Mouse (Mus musculus) urinary bladder, postnatal 25 days (tissue): ENCODE measurements around the gene Ptprh.

Experiments
- DNase-seq: peaks from one replicate; pipeline ENCODE4 v3.0.0; 2022; ENCODE audit warnings: low spot score

The Ptprh gene

GRCm38 (mm10) chr7:4523205-4524130 is 80.4 kb downstream of the Ptprh start:
- no peak for DNase-seq

GRCm38 (mm10) chr7:4522292-4522691 is 81.5 kb downstream of the Ptprh start:
- no peak for DNase-seq

DNA sequence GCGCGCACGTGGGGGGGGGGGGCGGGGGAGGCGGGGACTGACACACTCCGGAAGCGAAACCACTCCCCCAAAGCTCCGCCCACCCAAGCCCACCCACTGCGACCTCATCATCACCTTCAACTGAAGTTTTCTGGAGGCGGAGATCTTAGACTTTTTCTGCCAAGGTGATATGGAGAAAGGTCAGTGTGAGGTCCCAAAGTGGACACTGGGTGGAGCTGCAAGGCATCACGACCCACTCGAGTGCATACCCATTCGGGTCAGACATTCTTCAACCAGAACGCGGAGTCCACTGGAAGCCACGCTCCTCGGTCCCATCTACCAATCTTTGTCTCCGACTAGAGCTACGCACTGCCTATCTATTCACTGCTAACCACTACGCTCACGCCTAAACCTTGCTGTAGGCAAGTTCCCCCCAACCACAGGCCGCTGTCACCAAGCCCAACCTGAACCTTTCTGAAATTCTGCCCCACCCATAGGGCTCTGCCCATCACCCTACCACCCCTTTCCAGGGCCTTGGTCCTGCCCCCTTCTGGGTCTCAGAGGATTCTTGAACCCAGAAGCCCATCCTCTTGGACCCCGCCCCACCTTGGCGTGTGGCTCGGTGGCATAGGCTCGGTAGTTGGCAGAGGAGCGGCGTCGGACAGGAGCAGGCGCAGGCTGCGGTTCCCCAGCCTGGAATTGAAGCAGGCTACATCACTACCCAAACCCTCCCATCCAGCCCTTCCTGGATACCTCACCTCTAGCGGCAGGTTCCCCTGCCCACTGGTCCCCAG is 82.4 kb downstream of the Ptprh start:
- no peak for DNase-seq

DNA sequence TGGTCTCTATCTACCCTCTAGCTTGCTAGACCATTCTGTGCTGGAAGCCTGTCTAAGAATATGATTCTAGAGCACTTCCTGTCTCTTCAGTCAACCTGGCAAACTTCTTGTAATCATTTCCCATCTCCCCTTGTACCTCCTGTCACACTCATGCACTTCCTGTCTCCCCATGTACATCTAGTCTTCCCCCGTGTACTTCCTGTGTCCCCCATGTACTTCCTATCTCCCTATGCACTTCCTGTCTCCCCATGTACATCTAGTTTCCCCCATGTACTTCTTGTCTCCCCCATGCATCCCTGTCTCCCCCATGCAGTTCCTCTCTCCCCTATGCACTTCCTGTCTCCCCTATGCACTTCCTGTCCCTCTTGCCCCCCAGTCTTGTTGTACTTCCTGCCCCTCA is 85.4 kb downstream of the Ptprh start:
- DNase-seq, result no peak

DNA sequence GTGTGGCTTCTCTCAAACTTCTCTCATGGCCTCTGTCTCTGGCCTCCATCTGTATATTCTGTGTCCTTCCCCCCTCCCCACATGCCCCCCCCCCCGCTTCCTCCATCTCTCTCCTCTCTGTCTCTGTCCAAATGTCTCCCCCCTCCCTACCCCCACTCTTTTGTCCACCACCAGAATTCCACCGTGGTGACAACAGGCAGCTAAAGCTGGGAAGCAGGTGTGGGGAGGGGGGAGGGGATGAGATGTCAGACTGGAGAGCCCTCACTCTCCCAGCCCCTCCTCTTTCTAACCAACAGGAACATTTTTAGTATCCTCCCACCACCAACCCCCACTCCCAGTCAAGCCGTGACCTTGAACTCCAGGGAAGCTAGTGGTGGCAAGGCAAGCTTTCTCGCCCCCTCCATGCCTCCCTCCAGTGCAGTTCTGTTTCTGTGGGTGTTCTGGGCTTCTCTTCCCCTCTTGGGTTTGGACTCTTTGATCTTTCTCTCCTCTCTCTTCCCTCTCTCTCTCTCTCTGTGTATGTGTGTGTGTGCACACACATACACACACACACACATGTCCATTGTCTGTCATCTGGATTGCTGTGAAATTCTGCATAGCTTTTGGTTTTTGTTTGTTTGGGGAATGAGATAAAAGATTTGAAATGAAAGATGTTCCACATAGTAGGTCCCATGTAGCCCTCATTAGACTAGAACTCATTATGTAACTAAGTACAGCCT is 87.3 kb downstream of the Ptprh start, which contains the start of gene Tnnt1:
TSS of gene Tnnt1 (minus strand) at position 51 of the 719 bp plus-strand sequence.
- DNase-seq, result no peak

DNA sequence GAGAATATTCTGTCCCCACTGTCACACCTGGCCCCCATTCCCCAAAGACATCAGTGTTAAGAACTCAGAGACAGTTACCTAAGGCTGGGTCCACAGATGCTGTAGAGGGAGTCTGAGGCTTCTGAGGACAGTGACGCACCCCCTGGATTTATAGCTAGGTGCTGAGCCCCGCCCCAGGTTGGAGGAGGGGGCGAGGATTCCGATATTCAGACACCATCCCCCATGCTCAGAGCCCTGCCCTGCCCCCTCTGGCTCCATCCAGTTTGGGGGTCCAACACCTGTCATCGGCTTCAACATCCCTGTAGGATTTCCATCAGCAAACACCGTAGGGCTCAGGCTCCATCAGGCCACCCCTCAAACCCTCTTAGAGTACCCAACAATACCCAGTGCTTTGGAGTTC is 88.0 kb downstream of the Ptprh start:
- DNase-seq, result no peak

DNA sequence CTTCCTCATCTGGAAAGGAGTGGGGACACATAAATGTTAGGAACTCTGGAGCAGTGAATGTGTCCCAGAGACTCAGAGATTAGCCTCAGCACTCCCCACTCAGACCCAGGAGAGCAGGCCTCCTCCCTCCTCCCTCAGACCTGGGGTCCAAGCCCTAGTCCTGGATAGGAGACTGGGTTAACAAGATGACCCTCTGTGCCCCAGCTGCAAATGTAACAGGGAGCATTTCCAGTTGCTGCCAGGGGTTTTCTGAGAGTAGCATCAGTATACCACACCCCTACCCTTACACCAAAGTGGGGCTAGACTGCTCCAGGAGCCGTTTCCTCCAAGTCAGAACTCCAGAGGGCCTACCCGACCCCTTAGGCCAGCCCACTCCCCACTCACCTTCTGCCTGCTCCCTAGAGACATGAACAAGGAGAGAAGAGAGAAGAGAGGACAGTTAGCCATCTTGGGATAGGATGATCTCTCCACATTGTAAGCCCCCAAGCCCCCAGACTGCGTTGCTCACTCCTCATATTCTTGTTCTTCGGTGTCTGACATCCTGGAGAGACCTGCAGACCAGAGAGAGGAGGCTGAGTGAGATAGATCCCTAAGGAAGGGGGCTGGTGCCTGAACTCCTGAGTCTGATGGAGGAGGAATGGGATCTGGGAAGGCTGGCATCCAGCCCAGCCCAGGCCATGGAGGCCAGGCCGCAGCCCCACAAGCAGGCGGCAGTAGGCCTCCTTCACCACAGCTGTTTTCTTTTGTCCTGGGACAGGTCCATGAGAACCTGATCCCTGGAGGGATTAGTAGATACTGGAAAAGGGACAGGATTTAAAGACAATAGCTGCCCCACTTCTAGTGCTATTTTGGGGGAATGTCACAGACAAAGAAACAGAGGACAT is 89.8 kb downstream of the Ptprh start:
- no peak for DNase-seq

- peak; percentile 43 for DNase-seq
Measured at GRCm38 (mm10) chr7:4513236-4513635, 90.6 kb downstream of the Ptprh start.

DNA sequence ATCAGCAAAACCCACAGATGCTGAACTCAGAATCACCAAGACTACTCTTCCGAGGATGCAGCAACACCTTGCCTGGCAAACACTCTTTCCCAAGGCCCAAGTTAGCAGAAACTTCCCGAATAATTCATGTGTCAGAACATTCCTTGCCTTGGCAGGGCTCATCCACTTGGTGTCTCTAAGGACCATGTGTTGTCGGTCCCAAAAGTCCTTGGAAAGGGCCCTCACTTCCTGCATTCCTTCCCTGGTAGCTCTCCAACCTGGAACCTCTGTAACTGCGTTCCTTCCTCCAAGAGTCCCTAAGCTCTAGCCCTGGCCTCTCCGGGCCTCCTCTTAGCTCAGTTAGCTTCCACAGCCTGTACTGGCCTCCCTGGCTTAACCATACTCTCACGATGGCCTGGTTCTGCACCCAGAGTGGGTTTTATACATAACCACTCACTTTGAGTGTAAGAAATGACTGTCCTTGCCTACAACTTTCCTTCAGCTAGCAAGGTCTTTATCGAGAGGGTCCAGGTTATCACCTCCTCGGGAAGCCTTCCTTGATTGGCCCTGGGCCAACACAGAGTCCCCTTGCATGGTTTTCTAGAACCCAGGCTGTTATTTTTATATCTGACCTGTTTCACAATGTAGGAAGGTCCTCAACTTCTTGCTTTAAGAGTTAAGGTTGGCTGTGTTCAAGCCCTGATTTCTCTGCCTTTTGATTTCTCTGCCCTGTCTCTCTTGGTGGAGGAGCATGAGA is 92.2 kb downstream of the Ptprh start:
- no peak for DNase-seq

GRCm38 (mm10) chr7:4509863-4510608 is 93.8 kb downstream of the Ptprh start:
- DNase-seq, result peak; percentile 66

DNA sequence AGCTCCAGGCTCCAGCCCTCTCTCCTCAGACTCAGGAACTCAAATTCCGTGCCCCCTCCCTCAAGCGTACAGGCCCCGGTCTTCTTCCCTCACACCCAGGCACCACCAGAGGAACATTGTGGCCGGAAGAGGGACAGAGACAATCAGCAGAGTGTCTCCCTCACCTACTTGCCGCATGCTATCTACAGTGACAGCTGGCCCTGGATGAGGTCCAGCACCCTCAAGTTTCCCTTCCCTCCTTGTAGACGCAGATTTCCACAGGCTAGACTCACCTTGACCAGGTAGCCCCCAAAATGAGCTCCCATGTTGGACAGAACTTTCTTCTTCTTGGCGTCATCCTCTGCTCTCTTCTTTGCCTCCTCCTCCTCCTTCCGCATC is 95.1 kb downstream of the Ptprh start:
- no peak for DNase-seq

- no peak for DNase-seq
Measured at GRCm38 (mm10) chr7:4508062-4508738, 95.6 kb downstream of the Ptprh start.

DNA sequence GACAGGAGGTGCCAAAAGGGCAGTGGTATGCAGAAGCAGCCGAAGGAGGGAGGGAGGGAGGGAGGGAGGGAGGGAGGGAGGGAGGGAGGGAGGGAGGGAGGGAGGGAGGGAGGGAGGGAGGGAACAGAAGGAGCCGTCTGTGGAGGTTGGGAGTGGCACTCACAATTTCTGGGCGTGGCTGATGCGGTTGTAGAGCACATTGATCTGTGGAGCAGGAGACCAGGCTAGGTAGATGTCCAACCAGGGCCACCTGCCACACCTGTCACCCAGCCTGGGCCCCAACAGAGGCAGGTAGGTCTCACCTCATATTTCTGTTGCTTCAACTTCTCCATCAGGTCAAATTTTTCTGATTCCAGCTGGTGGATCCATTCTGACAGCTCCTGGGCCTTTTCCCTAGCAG is 96.6 kb downstream of the Ptprh start:
- DNase-seq, result no peak

GRCm38 (mm10) chr7:4504646-4505435 is 99.0 kb downstream of the Ptprh start:
- no peak for DNase-seq

DNA sequence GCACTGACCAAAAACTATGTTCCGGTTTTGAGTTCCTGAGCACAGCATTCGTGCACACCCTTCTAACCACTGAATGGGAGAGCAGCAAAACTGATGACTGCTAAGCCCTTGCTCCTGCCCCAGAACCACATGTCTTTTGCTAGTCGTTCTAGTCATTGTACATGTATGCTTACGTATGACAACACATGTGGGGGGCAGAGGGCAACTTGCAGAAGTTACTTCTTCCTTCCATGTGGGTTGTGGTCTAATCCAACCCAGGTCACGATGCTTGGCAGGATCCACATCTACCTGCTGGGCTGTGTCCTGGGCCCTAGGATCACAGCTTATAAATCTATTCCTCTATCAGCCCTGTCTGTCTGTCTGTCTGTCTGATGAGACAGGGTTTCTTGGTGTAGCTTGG is 100.0 kb downstream of the Ptprh start:
- no peak for DNase-seq

DNA sequence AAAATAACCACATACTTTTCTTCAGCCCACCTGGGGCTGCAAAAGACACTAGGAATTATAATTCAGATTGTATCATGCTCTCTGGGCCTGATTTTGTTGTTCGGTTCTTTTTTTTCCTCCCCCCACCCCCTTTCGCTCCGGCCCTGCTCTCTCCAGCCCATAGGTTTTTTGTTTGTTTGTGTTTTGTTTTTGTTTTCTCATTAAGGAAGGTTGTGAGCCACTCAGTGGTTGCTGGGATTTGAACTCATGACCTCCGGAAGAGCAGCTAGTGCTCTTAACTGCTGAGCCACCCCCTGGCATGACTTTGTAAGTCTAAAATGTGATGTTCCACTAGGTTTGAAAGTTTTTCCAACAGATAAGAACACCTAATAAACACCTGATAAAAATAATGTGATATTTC is 100.7 kb downstream of the Ptprh start:
- no peak for DNase-seq

GRCm38 (mm10) chr7:4502421-4503090 is 101.3 kb downstream of the Ptprh start:
- DNase-seq, result no peak
